Mouse (Mus musculus): Measurements from ENCODE around the gene Rps6ka3. TPM values are rescaled to one million over a fixed set of nuclear protein-coding genes. Genes with fewer than 3 reads are reported as not detected.

Gene Rps6ka3
- total RNA-seq, 2 experiments from 2014 or later: 52.7 to 64.2 TPM

GRCm38 (mm10) chrX:159321342-159321741 lies 111.2 kb downstream of the Rps6ka3 start:
- DNase-seq: peak; percentile 59 to 67

GRCm38 (mm10) chrX:159364506-159364905 lies 154.4 kb downstream of the Rps6ka3 start:
- peak; percentile 36 to 47 for DNase-seq

- DNase-seq: peak; percentile 85 to 87
These were observed 162.0 kb downstream of the Rps6ka3 start, which contains the start of gene Eif1ax for GRCm38 (mm10) chrX:159371831-159372752. Gene Eif1ax (plus strand): TSS chrX:159372178.

- no peak for DNase-seq
These were observed 162.6 kb downstream of the Rps6ka3 start for GRCm38 (mm10) chrX:159372753-159373144.

- no peak for DNase-seq
These were observed 177.0 kb downstream of the Rps6ka3 start for GRCm38 (mm10) chrX:159387105-159387504.

GRCm38 (mm10) chrX:159388953-159389352 lies 178.8 kb downstream of the Rps6ka3 start:
- no peak for DNase-seq

GRCm38 (mm10) chrX:159390347-159390962 lies 180.3 kb downstream of the Rps6ka3 start:
- DNase-seq: no peak

- no peak for DNase-seq
These were observed 181.1 kb downstream of the Rps6ka3 start for GRCm38 (mm10) chrX:159391239-159391638.

GRCm38 (mm10) chrX:159409253-159409652 lies 199.1 kb downstream of the Rps6ka3 start:
- peak; percentile 8 to 35 for DNase-seq

GRCm38 (mm10) chrX:159414130-159414828 lies 204.2 kb downstream of the Rps6ka3 start, which contains the start of gene Map7d2:
Gene Map7d2 (plus strand): TSS chrX:159414572.
- peak; percentile 18 to 22 for DNase-seq

- DNase-seq: peak in 1 of 2 experiments; percentile 6
These were observed 204.9 kb downstream of the Rps6ka3 start for GRCm38 (mm10) chrX:159414829-159415673.

Other genes with a start within 250 kb of the Rps6ka3 start
- gene Eif1ax, start 161.9 kb downstream of the Rps6ka3 start, total RNA-seq (2021): 100 to 1,000 TPM; 102 to 113 TPM
- gene Map7d2, start 204.3 kb downstream of the Rps6ka3 start, total RNA-seq (2021): 1 to 10 TPM; 1.5 to 3.9 TPM

Data from adrenal gland, postnatal 36 days (tissue).